Mouse (Mus musculus) midbrain, embryonic 16.5 days (tissue): Measurements from ENCODE around the gene Pafah1b3. TPM values are rescaled to one million over a fixed set of nuclear protein-coding genes. Genes with fewer than 3 reads are reported as not detected.
A peak's percentile ranks its signal among the peaks of the same experiment; 100 is the strongest.
"Not testable (repeated sequence)": the region's sequence is repeated elsewhere in the genome, so short reads cannot be mapped to it uniquely, and the experiment has no call there.

Experiments
- ATAC-seq: fragments of 200-750 bp; cut with Nextera tagmentation; 2 replicates; pipeline ENCODE4 v1.8.0; 2017; ENCODE audit warnings: moderate TSS enrichment
- H3K27ac ChIP-seq: fragments of 300-500 bp; sonication (generic); 2 replicates; pipeline ENCODE4 v1.5.1; 2014; ENCODE audit warnings: mild to moderate bottlenecking, low read length, mixed read lengths
- H3K27me3 ChIP-seq: fragments of 300-500 bp; sonication (generic); 2 replicates; pipeline ENCODE4 v1.6.1; 2014; ENCODE audit warnings: low read depth, low read length, mixed read lengths; ENCODE audit not compliant: control insufficient read depth, insufficient read depth
- H3K36me3 ChIP-seq: fragments of 300-500 bp; sonication (generic); 2 replicates; pipeline ENCODE4 v1.6.1; 2014; ENCODE audit warnings: mild to moderate bottlenecking, low read length, moderate library complexity, mixed read lengths; ENCODE audit not compliant: control insufficient read depth, insufficient read depth
- H3K4me1 ChIP-seq: fragments of 300-500 bp; sonication (generic); 2 replicates; pipeline ENCODE4 v1.6.1; 2014; ENCODE audit warnings: mild to moderate bottlenecking, low read length, mixed read lengths; ENCODE audit not compliant: control insufficient read depth, insufficient read depth
- H3K4me2 ChIP-seq: fragments of 300-500 bp; sonication (generic); 2 replicates; pipeline ENCODE4 v1.6.1; 2014; ENCODE audit warnings: mild to moderate bottlenecking, low read length, mixed read lengths
- H3K4me3 ChIP-seq: fragments of 300-500 bp; sonication (generic); 2 replicates; pipeline ENCODE4 v1.5.1; 2014; ENCODE audit warnings: low read depth, mild to moderate bottlenecking, low read length, moderate library complexity, mixed read lengths
- H3K9ac ChIP-seq: fragments of 300-500 bp; sonication (generic); 2 replicates; pipeline ENCODE4 v1.6.1; 2014; ENCODE audit warnings: low read depth, low read length, mixed read lengths
- H3K9me3 ChIP-seq: fragments of 300-500 bp; sonication (generic); replicated peaks from 2 replicates; pipeline ENCODE4 v1.6.1; 2014; ENCODE audit warnings: mild to moderate bottlenecking, low read length, mixed read lengths; ENCODE audit not compliant: control insufficient read depth, poor library complexity, severe bottlenecking
- WGBS: fragments of 180-500 bp; shearing (Covaris S2); extraction: QIAGEN DNeasy Blood & Tissue Kit; methylation state at CpG from one replicate; pipeline ENCODE4 v1.1.7; 2014; 5-methylcytosine and 5-hydroxymethylcytosine counted together
- polyA plus RNA-seq: library from polyadenylated mRNA; unstranded; fragments of >200 nt; fragmentation: Nextera tagmentation; extraction: Ambion mirVana; gene quantifications from 2 replicates; pipeline ENCODE4 v1.2.1, GENCODE M21; 2015

The Pafah1b3 gene
- 672 and 703 TPM in 2 replicates for polyA plus RNA-seq

GRCm38 (mm10) chr7:25297454-25298325, at the start of gene Pafah1b3:
Gene Pafah1b3 (minus strand): TSS chr7:25297986.
- peak; percentile 89 for ATAC-seq
- Histone ChIP-seq H3K4me2 (peak within 1 kb of the TSS; percentile 73), H3K4me3 (peak within 1 kb of the TSS; percentile 87), H3K36me3 (peaks cover 13% of the 10 kb centered on the region), H3K27ac (peak within 1 kb of the TSS; percentile 98), H3K9ac (peak within 1 kb of the TSS; percentile 95), H3K27me3 (no peaks in the 10 kb centered on the region), H3K4me1 (peaks cover 21% of the 10 kb centered on the region), H3K9me3 (no peaks in the 10 kb centered on the region)
- under 1% methylated on average over 52 of the region's 52 CpGs for WGBS

- Histone ChIP-seq H3K4me1 (no peaks in the 10 kb centered on the region; the same call in 1 of the 2 replicates), H3K36me3 (peaks cover 19% of the 10 kb centered on the region), H3K9ac (peak overlapping the region; percentile 6; the same call in 1 of the 2 replicates), H3K9me3 (no peaks in the 10 kb centered on the region), H3K4me2 (no peak overlapping the region), H3K27me3 (no peaks in the 10 kb centered on the region), H3K27ac (peak overlapping the region; percentile 71), H3K4me3 (no peak overlapping the region)
- ATAC-seq = peak; percentile 82
- WGBS = 67% methylated on average over 20 of the region's 20 CpGs
Observed at GRCm38 (mm10) chr7:25341000-25341784, 43.4 kb upstream of the Pafah1b3 start.

- Histone ChIP-seq H3K4me2 (no peak overlapping the region), H3K4me1 (no peaks in the 10 kb centered on the region; the same call in 1 of the 2 replicates), H3K9ac (no peak overlapping the region), H3K9me3 (no peaks in the 10 kb centered on the region), H3K27ac (no peak overlapping the region), H3K36me3 (peaks cover 28% of the 10 kb centered on the region), H3K4me3 (no peak overlapping the region), H3K27me3 (no peaks in the 10 kb centered on the region)
- WGBS = 88% methylated on average over 9 of the region's 9 CpGs
- ATAC-seq = no peak
Observed at GRCm38 (mm10) chr7:25339329-25339728, 41.5 kb upstream of the Pafah1b3 start.

- H3K4me2 ChIP-seq = no peak overlapping the region
- peaks cover 39% of the 10 kb centered on the region for H3K36me3 ChIP-seq
- H3K9me3 ChIP-seq = no peaks in the 10 kb centered on the region
- H3K4me1 ChIP-seq = no peaks in the 10 kb centered on the region
- H3K4me3 ChIP-seq = no peak overlapping the region
- 85% methylated on average over 12 of the region's 12 CpGs for WGBS
- no peaks in the 10 kb centered on the region for H3K27me3 ChIP-seq
- no peak overlapping the region for H3K27ac ChIP-seq
- ATAC-seq = 0 out of 2 replicates have a peak, but pooled peaks have one; percentile 26
- H3K9ac ChIP-seq = no peak overlapping the region
Observed at GRCm38 (mm10) chr7:25334472-25334871, 36.7 kb upstream of the Pafah1b3 start.

- Histone ChIP-seq H3K27ac (no peak overlapping the region), H3K9me3 (no peaks in the 10 kb centered on the region), H3K4me3 (no peak overlapping the region), H3K27me3 (no peaks in the 10 kb centered on the region), H3K36me3 (peaks cover 42% of the 10 kb centered on the region), H3K4me1 (no peaks in the 10 kb centered on the region), H3K4me2 (no peak overlapping the region), H3K9ac (no peak overlapping the region)
- 35% methylated on average over 16 of the region's 16 CpGs for WGBS
- peak; percentile 44; the same call in 1 of the 2 replicates for ATAC-seq
Observed at GRCm38 (mm10) chr7:25333596-25334307, 36.0 kb upstream of the Pafah1b3 start.

GRCm38 (mm10) chr7:25326233-25326632, 28.4 kb upstream of the Pafah1b3 start:
- Histone ChIP-seq H3K9me3 (no peaks in the 10 kb centered on the region), H3K4me1 (peaks cover 10% of the 10 kb centered on the region), H3K36me3 (peaks cover 16% of the 10 kb centered on the region), H3K4me3 (no peak overlapping the region), H3K27me3 (no peaks in the 10 kb centered on the region), H3K27ac (no peak overlapping the region), H3K9ac (no peak overlapping the region), H3K4me2 (no peak overlapping the region)
- 94% methylated on average over 8 of the region's 8 CpGs for WGBS
- no peak for ATAC-seq

- H3K4me3 ChIP-seq, H3K4me2 ChIP-seq, H3K27ac ChIP-seq, H3K9me3 ChIP-seq, H3K9ac ChIP-seq, ATAC-seq, H3K27me3 ChIP-seq, H3K36me3 ChIP-seq: not testable (repeated sequence)
- H3K4me1 ChIP-seq = peaks cover 13% of the 10 kb centered on the region
- WGBS = 94% methylated on average over 5 of the region's 6 CpGs
Observed at GRCm38 (mm10) chr7:25325431-25325830, 27.6 kb upstream of the Pafah1b3 start.

GRCm38 (mm10) chr7:25323219-25323618, 25.4 kb upstream of the Pafah1b3 start:
- Histone ChIP-seq H3K9me3 (no peaks in the 10 kb centered on the region), H3K36me3 (no peaks in the 10 kb centered on the region; the same call in 1 of the 2 replicates), H3K9ac (no peak overlapping the region), H3K27me3 (no peaks in the 10 kb centered on the region), H3K4me1 (peaks cover 23% of the 10 kb centered on the region), H3K4me2 (no peak overlapping the region), H3K27ac (no peak overlapping the region), H3K4me3 (no peak overlapping the region)
- ATAC-seq = no peak
- 92% methylated on average over 2 of the region's 2 CpGs for WGBS
